Mouse (Mus musculus) ES-Bruce4 (cell line): ENCODE results near the gene Dock6.

Source experiments
- CTCF ChIP-seq: IDR thresholded peaks from one replicate; pipeline ENCODE4 v1.8.1; 2011; ENCODE audit warnings: low read depth, low read length
- EP300 ChIP-seq: IDR thresholded peaks from 2 replicates; pipeline ENCODE4 v1.6.1; 2011; ENCODE audit warnings: low read depth, low read length; ENCODE audit not compliant: insufficient read depth
- POLR2A ChIP-seq: IDR thresholded peaks from one replicate; pipeline ENCODE4 v1.8.1; 2011; ENCODE audit warnings: low read length; ENCODE audit not compliant: insufficient read depth

GRCm38 (mm10) chr9:21847926-21848325, 4.5 kb downstream of the Dock6 start:
- TF ChIP-seq CTCF (no peak), EP300 (peak; percentile 83), POLR2A (no peak)
